Mouse (Mus musculus): ENCODE measurements around the gene Srp68. TPM values are rescaled to one million over a fixed set of nuclear protein-coding genes. Genes with fewer than 3 reads are reported as not detected.

Srp68 gene
- polyA plus RNA-seq, 1 experiment from 2014 or later = 74.8 TPM

DNA sequence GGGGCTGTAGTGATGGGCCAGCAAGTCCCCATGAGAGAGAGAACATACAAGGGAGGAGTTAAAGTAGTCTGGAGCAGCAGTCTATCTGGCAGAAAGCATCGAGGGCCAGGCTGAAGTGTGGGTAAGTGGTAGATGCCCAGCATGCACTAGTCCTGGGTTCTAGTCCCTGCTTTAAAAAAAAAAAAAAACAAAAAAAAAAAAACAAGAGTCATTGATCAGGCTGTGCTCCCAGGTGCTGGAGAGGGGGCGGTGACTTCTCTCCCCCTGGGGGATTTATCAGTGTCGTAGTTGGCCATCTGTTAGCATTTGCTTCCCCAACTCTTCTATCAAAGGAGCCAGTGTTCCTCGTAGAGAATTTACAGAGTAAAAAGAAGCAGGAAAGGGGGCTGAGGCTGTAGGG lies 67.3 kb downstream of the Srp68 start:
- Histone ChIP-seq H3K27ac (ENCODE audit: poor library complexity, severe bottlenecking) (no peak overlapping the region), H3K9me3 (replicated peaks) (no peaks in the 10 kb centered on the region), H3K27me3 (replicated peaks) (no peaks in the 10 kb centered on the region), H3K4me2 (no peak overlapping the region), H3K9ac (no peak overlapping the region), H3K4me3 (no peak overlapping the region), H3K36me3 (peaks cover 36% of the 10 kb centered on the region), H3K4me1 (replicated peaks) (no peaks in the 10 kb centered on the region)
- no peak for ATAC-seq (ENCODE audit: insufficient number of reproducible peaks, low FRiP score)
- 57% methylated on average over 4 of the region's 4 CpGs for WGBS

DNA sequence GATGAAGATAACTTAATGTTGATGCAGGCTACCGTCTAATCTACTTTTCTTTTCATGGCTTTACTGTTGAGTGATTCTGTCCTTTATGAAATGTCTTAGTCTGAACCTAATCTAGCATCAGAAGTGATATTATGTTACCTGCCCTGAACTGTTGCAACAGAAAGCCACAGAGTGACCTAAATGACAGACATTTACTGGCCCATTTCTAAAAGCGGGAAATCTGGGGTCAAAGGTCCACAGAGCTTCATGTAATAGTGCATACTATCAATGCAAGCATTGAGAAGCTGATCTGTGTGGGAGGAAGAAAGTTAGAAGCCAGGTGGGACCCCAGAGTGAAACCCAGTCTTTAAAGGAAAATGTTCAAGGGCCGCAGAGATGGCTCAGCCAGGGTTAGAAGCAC lies 70.9 kb downstream of the Srp68 start:
- Histone ChIP-seq H3K4me2 (no peak overlapping the region), H3K36me3 (peaks cover 32% of the 10 kb centered on the region), H3K27me3 (replicated peaks) (no peaks in the 10 kb centered on the region), H3K4me1 (replicated peaks) (peaks cover 3% of the 10 kb centered on the region; the same call in 1 of the 2 replicates), H3K27ac (ENCODE audit: poor library complexity, severe bottlenecking) (no peak overlapping the region), H3K4me3 (no peak overlapping the region), H3K9ac (no peak overlapping the region), H3K9me3 (replicated peaks) (no peaks in the 10 kb centered on the region)
- WGBS = 90% methylated on average over 3 of the region's 3 CpGs
- ATAC-seq (ENCODE audit: insufficient number of reproducible peaks, low FRiP score) = no peak

DNA sequence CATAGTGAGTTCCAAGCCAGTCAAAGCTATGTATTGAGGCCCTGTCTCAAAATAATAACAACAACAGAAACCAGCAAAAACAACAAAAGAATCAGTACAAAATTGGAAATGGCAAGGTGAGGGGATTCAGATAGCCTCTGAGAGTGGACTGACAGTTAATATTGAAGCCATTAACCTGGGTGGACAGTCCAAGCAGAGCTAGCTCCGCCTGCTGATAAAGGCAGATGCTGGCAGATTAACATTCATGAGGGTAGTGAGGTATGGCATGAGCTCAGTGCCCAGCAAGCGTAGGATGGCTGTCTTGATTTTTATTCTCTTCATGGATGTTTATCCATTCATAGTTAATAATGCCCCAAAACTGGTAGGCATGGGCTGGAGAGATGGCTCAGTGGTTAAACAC lies 72.9 kb downstream of the Srp68 start:
- WGBS = 84% methylated on average over 2 of the region's 2 CpGs
- no peak overlapping the region for H3K4me2 ChIP-seq
- no peak overlapping the region for H3K4me3 ChIP-seq
- H3K9ac ChIP-seq = no peak overlapping the region
- peaks cover 3% of the 10 kb centered on the region for H3K4me1 ChIP-seq (replicated peaks)
- no peak for ATAC-seq (ENCODE audit: insufficient number of reproducible peaks, low FRiP score)
- no peaks in the 10 kb centered on the region for H3K9me3 ChIP-seq (replicated peaks)
- no peak overlapping the region for H3K27ac ChIP-seq (ENCODE audit: poor library complexity, severe bottlenecking)
- no peaks in the 10 kb centered on the region for H3K27me3 ChIP-seq (replicated peaks)
- peaks cover 30% of the 10 kb centered on the region for H3K36me3 ChIP-seq

DNA sequence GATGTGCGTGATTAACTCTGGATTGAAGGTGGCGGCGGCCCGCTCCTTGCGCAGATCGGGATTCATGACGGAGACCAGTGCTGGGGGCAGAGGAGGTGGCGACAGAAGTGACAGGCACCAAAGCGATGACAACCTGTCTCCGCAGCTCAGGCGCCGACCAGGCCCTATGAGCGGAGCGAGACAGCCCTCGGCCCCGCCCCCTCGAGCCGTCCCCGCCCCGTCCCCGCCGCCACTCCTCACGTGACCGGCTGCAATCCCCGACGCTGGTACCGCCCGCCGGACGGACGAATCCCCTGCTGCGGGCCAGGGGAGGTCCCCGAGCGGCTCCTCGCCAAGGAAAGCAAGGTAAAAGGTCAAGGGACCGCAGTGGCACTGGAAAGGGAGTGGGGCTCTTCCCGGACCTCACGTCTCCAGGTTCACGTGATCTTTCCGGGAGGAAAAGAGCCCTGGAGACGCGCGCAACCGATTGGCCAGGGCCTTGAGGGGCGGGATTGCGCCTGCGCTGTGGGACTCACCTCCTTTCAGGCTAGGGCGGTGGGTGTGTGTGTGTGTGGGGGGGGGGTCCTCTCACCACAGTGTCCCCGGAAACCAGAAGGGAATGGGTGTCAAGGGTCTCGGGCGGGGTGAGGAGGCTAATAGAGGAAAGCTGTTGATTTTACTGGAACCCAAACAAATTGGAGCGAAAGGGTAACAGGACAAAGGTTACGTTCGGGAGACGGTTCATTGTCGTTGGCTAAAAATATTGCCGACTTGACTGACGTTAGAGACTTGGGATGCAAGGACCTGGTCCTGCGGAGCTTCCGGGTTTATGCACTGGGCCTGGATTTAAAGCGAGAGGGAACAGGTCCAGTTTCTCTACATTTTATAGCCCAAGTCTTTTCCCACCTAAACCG lies 75.1 kb downstream of the Srp68 start, which contains the start of the genes Ten1 and Acox1:
Gene Ten1 (plus strand): TSS at position 217 of the 893 bp plus-strand sequence.
Gene Acox1 (minus strand): TSS at position 407 of the 893 bp plus-strand sequence.
- H3K36me3 ChIP-seq = peaks cover 17% of the 10 kb centered on the region
- H3K9me3 ChIP-seq (replicated peaks) = no peaks in the 10 kb centered on the region
- ATAC-seq (ENCODE audit: insufficient number of reproducible peaks, low FRiP score) = peak; percentile 98
- peak within 1 kb of the TSS; percentile 94 for H3K4me2 ChIP-seq
- peak within 1 kb of the TSS; percentile 95 for H3K27ac ChIP-seq (ENCODE audit: poor library complexity, severe bottlenecking)
- peak within 1 kb of the TSS; percentile 86 for H3K4me3 ChIP-seq
- WGBS = under 1% methylated on average over 52 of the region's 62 CpGs
- no peaks in the 10 kb centered on the region for H3K27me3 ChIP-seq (replicated peaks)
- peak within 1 kb of the TSS; percentile 93 for H3K9ac ChIP-seq
- H3K4me1 ChIP-seq (replicated peaks) = peaks cover 12% of the 10 kb centered on the region

DNA sequence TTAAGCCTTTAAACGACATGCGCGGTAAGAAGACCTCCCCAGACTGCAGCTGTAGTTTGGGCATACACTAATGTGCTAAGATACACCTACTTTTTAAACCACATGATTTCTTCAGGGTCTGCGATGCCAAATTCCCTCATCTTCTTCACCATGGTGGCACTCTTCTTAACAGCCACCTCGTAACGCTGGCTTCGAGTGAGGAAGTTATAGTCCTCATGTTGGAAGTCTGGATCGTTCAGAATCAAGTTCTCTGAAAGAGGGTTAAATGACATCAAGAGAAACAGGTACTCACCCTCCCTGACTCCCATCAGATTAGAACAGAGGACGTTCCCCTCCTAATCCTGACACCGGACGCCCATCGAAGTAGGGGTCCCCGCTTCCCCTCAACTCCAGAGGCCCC lies 75.9 kb downstream of the Srp68 start:
- Histone ChIP-seq H3K27ac (ENCODE audit: poor library complexity, severe bottlenecking) (peak overlapping the region; percentile 95), H3K36me3 (peaks cover 13% of the 10 kb centered on the region), H3K4me3 (peak overlapping the region; percentile 86), H3K4me2 (peak overlapping the region; percentile 94), H3K27me3 (replicated peaks) (no peaks in the 10 kb centered on the region), H3K9me3 (replicated peaks) (no peaks in the 10 kb centered on the region), H3K9ac (peak overlapping the region; percentile 93), H3K4me1 (replicated peaks) (peaks cover 12% of the 10 kb centered on the region)
- ATAC-seq (ENCODE audit: insufficient number of reproducible peaks, low FRiP score) = no peak
- 21% methylated on average over 13 of the region's 13 CpGs for WGBS

DNA sequence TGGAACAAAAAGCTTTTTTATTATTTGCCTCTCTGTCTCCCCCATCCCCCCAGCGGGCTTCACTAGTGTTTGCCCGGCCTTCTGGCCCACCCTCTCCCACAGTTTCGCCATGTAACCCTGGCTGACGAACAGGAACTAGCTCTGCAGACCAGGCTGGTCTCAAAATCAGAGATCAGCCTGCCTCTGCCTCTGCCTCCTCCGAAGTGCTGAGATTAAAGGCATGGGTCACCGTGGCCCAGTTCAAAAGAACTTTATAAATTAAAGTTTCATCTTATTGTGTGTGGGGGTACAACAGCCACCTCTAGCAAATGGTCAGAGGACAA lies 76.5 kb downstream of the Srp68 start:
- Histone ChIP-seq H3K9ac (no peak overlapping the region), H3K27ac (ENCODE audit: poor library complexity, severe bottlenecking) (no peak overlapping the region), H3K9me3 (replicated peaks) (no peaks in the 10 kb centered on the region), H3K27me3 (replicated peaks) (no peaks in the 10 kb centered on the region), H3K36me3 (peaks cover 13% of the 10 kb centered on the region), H3K4me2 (peak overlapping the region; percentile 94), H3K4me1 (replicated peaks) (peaks cover 12% of the 10 kb centered on the region), H3K4me3 (peak overlapping the region; percentile 6; the same call in 1 of the 2 replicates)
- no peak for ATAC-seq (ENCODE audit: insufficient number of reproducible peaks, low FRiP score)
- WGBS = 90% methylated on average over 6 of the region's 6 CpGs

DNA sequence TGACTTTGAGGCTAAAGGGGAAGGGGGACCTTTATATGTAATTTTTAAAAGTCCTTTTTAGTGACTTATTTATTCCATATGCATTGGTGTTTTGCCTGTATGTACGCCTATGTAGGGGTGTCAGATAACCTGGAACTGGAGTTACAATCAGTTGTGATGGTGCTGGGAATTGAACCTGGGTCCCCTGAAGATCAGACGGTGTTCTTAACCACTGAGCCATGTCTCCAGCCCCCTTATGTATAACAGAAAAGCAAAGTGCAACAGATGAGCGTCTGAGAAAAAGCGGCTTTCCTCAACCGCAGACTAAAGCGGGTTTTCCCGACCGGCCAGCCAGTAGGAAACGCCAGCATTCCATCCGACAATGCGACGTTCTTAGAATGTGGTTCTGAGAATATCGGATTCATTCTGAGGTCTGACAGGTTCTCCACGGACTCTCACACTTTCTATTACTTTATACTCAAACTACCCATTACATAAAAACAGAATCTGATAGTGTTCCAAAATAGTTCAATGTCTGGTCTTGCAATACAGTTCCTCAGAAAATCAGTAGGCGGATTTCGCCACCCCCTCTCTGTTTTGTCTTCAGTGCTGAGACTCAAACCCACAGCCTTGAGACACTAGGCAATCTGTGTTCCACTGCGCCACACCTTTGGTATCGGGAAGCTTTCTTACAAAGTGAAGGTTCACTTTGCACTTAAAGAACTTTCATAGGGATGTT lies 77.0 kb downstream of the Srp68 start:
- Histone ChIP-seq H3K4me3 (no peak overlapping the region), H3K4me1 (replicated peaks) (peaks cover 12% of the 10 kb centered on the region), H3K27me3 (replicated peaks) (no peaks in the 10 kb centered on the region), H3K9ac (no peak overlapping the region), H3K36me3 (peaks cover 13% of the 10 kb centered on the region), H3K27ac (ENCODE audit: poor library complexity, severe bottlenecking) (no peak overlapping the region), H3K9me3 (replicated peaks) (no peaks in the 10 kb centered on the region), H3K4me2 (peak overlapping the region; percentile 94)
- WGBS = 94% methylated on average over 18 of the region's 18 CpGs
- ATAC-seq (ENCODE audit: insufficient number of reproducible peaks, low FRiP score) = no peak

DNA sequence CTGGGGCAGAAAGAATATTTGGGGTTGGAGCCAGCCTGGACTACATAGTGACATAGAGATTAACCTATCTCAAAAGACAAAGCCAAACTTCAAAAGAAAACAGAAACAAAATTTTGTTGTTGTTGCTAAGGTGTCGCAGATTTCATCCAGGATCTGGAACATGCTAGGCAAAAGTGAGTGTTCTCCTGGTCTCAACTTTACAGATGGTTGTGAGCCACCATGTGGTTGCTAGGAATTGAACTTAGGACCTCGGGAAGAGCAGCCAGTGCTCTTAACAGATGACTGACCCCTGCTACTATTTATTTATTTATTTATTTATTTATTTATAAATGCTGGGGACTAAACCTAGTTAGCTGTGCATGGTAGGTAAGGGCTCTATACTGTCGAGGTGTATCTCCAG lies 77.7 kb downstream of the Srp68 start:
- 86% methylated on average over 3 of the region's 3 CpGs for WGBS
- Histone ChIP-seq H3K4me1 (replicated peaks) (peaks cover 12% of the 10 kb centered on the region), H3K4me2 (no peak overlapping the region), H3K9me3 (replicated peaks) (no peaks in the 10 kb centered on the region), H3K36me3 (peaks cover 18% of the 10 kb centered on the region), H3K9ac (no peak overlapping the region), H3K4me3 (no peak overlapping the region), H3K27ac (ENCODE audit: poor library complexity, severe bottlenecking) (no peak overlapping the region), H3K27me3 (replicated peaks) (no peaks in the 10 kb centered on the region)
- no peak for ATAC-seq (ENCODE audit: insufficient number of reproducible peaks, low FRiP score)

DNA sequence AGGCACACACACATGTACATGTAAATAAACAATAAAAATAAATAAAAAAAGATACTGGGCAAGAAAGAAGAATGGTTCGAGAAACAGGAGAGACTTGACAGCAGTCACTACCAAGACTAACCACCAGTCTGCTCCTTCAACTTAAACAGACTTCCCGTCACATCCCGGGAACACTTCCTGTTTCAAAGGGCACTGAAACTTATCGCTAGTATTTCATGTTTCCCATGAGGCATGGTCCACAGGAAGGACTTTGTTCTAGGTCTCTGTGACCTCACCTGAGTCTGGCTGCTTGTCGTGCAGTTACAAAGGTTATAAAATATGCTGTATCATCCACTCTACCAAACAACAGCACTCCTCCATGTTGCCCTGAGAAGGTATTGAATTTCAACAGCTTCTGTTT lies 78.8 kb downstream of the Srp68 start:
- Histone ChIP-seq H3K4me2 (no peak overlapping the region), H3K4me3 (no peak overlapping the region), H3K27ac (ENCODE audit: poor library complexity, severe bottlenecking) (no peak overlapping the region), H3K27me3 (replicated peaks) (no peaks in the 10 kb centered on the region), H3K9me3 (replicated peaks) (no peaks in the 10 kb centered on the region), H3K9ac (no peak overlapping the region), H3K36me3 (peaks cover 26% of the 10 kb centered on the region), H3K4me1 (replicated peaks) (peaks cover 12% of the 10 kb centered on the region)
- no peak for ATAC-seq (ENCODE audit: insufficient number of reproducible peaks, low FRiP score)
- WGBS = 58% methylated on average over 5 of the region's 5 CpGs

Measured in heart, embryonic 12.5 days (tissue).